Mouse (Mus musculus): ENCODE measurements around the gene Chic2. TPM values are rescaled to one million over a fixed set of nuclear protein-coding genes. Genes with fewer than 3 reads are reported as not detected.

Chic2 gene
- 10 to 100 TPM; 17.7 to 20.6 TPM for total RNA-seq (2021)

DNA sequence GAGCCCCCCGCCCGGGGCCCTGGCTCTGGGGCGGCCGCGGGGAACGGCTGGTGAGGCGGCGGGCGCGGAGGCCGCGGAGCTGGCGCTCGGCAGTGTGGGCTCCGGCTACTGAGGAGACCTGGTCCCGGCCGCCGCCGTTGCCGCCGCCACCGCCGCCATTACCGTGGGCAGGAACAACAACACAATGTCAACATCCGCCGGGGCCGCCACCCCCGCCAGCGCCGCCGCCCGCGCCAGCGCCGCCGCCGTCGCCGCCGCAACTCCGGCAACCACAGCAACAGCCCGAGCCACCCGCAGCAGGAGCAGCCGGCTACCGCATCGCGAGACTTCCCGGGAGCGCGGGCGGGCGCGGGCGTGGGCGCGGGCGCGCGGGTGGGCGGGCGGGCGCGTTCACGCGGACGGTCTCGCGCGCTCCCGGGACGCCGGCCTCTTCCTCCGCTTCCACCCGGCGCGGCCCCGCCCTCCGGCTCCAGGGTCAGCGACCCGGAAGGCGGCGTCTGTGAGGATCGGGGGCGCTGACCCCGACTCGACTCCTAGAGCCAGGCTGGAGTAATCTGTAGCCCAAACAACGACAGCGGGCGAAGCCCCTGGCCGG lies at the start of gene Chic2:
Gene Chic2, minus strand, starts transcription at position 465 of the 595 bp plus-strand sequence.
- intact Hi-C loops (cut with DNase I): loop anchor here (5.0 to 10.0 kb wide), 2 partner anchors 102 to 410 kb away; no protein-coding TSS in a partner anchor
- peak; percentile 80 to 85 for DNase-seq (ENCODE audit: low spot score in 2 of 2)

DNA sequence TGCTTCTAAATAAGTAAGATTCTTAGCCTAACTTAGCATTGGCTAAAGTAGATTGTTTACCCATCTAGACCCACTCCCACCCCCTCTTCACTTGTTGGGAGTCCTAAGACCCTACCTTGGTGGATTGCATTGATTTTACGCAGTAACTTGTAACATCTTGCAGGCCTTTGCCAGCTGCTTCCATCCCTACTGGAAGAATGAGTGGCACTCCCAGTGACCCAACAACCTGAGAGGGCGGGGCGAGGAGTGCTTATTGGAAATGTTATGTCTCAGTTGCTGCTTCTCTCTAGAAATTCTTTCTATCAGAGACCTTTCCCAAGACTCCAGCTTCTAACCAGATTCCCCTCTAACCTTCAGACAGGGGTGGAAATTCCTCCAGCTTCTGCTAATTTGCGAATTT lies 41.3 kb upstream of the Chic2 start:
- DNase-seq (ENCODE audit: low spot score in 2 of 2): no peak
- intact Hi-C loops (cut with DNase I): no loop called here

DNA sequence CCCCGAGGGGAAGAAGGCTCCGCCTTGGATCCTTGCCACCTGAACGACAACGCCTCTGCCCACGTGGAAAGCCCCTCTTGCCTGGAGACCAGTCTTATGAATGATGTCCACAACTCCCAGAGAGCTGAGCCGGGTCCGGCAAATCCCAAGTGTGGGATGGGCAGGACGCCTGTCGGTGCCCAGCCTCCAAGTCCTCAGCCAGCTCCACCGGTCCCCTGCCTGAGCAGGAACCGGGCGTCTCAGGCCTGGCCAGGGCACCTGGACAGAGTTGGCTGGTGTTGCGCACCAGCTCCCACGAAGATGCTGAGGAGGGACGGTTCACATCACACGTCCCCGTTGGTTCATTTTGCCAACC lies 40.9 kb upstream of the Chic2 start:
- DNase-seq (ENCODE audit: low spot score in 2 of 2): no peak
- intact Hi-C loops (cut with DNase I): no loop called here

DNA sequence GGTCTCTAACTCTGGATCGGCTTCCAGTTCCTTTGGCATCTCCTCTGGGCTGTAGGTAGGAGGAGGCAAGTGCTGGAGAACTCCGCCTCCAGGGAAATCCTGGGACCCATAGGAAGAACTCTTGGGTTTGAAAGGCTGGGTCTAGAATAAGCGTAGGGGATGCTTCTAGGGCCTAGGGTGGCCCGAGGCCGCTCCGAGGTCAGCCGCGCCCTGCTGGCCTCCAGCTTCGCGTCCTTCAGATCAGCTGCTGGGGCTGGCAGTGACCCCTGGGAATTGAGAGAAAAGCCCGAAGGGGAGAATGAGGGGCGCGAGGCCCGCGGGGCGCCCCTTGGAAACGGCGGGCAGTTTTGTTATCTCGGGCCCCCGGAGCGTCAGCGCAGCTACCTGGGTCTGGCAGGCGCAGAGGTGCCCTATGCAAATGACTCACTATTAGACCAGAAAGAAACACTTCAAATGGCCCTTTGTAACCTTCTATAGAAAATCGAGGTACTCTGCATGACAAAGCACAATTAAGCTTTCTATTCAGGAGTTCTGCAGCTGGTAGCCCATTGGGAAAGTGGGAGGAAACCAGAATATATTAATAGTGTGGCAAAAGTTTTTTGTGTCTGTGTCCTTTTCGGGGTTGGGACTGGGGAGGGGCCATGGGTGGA lies 40.4 kb upstream of the Chic2 start:
- intact Hi-C loops (cut with DNase I): no loop called here

DNA sequence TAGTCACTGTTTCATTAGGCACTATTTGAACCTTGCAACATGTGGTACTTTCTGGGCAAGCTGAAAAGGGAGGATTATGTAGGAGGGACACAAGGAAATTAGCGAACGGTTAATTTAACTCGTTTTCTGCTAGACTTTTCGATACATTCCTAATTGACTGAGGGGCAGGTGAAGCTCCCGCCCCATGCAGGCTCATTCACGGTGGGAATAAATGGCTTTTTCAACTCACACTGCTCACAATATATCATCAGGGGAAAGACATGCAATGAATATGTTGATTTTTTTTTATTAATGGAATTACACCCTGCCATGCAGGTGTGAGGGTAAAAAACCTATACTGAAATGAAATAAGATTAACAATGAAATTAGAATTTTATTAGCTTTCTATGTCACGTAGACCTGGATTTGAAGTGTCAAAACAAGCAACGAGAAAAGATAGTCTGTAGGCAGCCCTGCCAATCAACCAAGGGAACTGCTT lies 39.9 kb upstream of the Chic2 start:
- DNase-seq (ENCODE audit: low spot score in 2 of 2): no peak
- intact Hi-C loops (cut with DNase I): no loop called here

More for the DNA sequence above, 40.4 kb upstream of the Chic2 start:
- DNase-seq (ENCODE audit: low spot score in 2 of 2): no peak

DNA sequence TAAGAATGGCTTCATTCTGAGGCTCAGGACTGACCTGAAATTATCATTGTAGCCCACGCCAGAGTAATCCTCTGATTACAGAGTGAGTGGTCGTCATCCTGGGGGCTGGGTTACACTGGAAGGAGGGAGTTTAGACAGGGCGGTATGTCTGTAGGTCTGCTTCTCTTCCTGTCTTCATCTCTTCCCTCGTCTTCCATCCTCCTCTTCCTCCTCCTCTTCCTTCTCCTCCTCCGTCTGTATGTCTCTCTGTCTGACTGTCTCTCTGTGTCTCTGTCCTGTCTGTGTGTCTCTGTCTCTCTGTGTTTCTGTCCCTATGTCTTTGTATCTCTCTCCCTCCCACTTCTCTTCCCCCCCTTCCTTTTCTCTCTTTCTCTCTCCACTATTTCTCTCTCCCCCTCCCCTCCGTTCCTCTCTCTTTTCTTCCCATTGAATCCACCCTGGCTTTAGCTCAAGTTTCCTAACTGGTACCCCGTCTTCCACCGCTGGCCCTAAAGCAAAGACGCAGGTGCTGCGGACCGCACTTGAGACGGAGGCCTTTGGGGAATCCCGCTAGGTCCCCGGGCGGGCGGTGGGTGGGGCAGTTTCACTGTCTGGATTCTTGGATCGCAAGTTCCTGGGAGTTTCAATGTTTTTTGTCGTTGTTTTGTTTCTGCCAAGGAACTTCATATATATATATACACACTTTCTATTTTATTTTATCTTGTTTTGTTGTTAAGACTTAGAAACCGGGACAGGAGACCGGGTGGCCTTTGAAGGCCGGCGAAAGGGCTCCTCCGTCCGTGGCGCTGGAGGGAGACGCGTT lies 39.2 kb upstream of the Chic2 start:
- no peak for DNase-seq (ENCODE audit: low spot score in 2 of 2)
- intact Hi-C loops (cut with DNase I): no loop called here

DNA sequence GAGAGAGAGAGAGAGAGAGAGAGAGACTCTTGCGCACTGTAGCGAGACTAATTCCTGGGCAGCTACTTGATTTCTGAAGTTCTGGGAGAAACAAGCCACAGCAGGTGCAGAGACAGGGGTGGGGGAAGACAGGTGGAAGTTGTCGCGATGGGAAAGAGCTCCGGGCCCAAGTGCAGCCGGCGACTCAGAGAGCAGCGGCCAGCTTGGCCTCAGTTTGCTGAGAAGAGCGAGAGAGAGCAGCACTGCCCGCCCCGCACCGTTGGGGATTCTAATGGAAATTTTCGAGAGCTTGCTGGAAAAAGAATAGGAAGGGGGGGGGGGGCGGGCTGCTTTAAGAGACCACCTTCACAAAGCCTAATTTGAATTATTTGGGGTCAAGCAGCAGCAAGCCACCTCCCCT lies 38.5 kb upstream of the Chic2 start:
- intact Hi-C loops (cut with DNase I): no loop called here
- no peak for DNase-seq (ENCODE audit: low spot score in 2 of 2)

DNA sequence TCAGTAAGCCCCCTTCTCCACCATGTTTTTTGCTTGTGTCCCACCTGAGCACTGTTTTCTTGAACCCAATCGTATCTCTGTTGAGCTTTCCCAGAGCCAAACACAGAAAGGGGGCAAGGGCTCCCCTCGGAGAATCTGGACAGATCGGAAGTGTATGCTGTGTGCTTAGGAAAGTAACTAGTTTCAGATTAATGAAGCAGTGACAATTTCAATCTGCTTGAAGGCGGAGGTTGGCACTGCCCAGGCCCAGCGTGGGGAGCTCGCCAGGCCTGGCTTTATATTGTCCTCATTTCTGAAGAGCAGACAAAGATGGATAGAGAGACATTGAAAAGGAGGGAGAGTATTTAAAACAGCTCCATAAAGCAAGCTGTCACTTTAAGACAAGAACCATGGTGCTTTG lies 37.9 kb upstream of the Chic2 start:
- no peak for DNase-seq (ENCODE audit: low spot score in 2 of 2)
- intact Hi-C loops (cut with DNase I): no loop called here

DNA sequence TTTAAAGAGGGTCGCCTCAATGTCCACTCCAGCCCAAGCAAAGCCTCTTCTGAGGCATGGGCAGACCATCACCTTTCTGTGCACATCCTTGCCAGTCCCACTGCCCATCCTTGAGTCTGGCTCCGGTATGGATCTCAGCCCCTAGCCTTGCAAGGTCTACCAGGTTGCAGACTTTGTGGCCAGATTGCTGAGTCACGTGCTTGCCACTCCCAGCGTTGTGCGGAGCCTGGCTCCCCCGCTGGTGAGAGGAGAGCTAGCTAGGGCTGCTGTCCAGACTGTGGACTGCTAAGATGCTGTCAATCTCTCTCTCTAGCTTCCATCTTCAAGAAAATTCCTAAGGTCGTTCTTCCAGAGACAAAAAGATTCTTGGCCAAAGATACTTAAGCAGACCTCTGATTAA lies 35.0 kb upstream of the Chic2 start:
- no peak for DNase-seq (ENCODE audit: low spot score in 2 of 2)
- intact Hi-C loops (cut with DNase I): loop anchor here (2.0 kb wide), 1 partner anchor 71 kb away; no protein-coding TSS in a partner anchor

DNA sequence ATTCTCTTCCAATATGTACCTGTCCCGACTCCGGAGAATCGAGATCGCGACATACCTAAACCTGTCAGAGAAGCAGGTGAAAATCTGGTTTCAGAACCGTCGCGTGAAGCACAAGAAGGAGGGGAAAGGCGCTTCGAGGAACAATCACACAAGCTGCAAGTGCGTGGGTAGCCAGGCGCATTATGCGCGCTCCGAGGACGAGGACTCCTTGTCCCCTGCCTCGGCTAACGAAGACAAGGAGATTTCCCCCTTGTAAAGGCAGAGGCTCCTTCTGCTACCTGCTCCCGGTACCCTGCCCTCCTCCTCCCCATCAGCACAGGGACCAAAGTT lies 32.4 kb upstream of the Chic2 start:
- no peak for DNase-seq (ENCODE audit: low spot score in 2 of 2)
- intact Hi-C loops (cut with DNase I): no loop called here

DNA sequence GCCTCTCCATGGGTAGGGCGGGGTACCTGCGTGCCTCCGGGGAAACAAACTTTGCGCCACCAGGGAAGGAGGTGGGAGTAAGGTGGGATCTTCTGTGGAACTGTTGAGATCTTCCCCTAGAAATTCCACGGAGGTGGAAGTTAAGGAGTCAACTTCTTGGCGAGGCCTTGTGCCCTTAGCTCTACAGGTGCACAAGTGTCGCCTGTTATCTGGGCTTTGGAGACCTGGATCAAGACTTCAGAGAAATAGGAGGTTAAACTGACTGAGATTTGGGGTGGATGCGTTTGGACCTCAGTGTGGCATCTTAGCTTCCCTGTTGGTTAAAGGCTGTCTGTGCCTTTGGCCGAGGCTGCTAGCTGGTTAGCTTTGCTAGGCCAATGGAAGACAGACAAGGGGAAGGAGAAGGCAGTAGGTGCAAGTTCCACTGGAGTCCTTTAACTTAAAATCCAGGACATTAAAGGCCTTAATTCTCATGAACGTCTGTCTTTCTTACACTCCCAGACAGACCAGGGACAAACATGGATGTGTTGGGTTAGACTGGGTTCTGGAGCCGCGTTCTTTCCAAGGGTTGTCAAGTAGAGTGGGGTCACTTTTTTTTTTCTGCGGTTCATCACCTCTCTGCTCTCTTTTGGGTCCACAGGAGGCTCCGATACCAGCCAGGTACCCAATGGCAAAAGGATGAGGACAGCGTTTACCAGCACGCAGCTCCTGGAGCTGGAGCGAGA lies 31.9 kb upstream of the Chic2 start:
- intact Hi-C loops (cut with DNase I): no loop called here
- DNase-seq (ENCODE audit: low spot score in 2 of 2): no peak

DNA sequence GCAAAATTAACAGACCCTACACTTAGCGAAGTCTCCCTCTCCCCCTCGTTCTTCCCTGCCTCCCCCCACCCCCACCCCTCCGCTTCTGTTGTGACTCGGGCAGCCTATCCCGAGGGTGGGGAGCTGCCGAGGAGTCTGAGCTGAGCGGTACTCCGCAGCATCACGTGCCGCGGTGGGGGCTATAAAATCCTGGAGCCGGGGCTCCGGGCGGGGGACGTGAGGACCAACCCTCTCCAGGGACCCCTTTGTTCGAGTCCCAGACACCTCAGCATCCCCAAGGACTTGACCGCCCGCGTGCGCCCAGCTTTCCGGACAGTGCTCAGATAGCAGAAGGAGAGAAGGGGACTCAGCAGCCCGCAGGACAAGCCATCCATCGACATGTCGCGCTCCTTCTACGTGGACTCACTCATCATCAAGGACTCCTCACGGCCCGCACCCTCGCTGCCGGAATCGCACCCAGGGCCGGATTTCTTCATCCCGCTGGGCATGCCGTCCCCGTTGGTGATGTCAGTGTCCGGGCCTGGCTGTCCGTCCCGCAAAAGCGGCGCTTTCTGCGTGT lies 30.9 kb upstream of the Chic2 start, which contains the start of gene Gsx2:
Gene Gsx2, plus strand, starts transcription at position 219 of the 559 bp plus-strand sequence.
- intact Hi-C loops (cut with DNase I): no loop called here
- DNase-seq (ENCODE audit: low spot score in 2 of 2): no peak

DNA sequence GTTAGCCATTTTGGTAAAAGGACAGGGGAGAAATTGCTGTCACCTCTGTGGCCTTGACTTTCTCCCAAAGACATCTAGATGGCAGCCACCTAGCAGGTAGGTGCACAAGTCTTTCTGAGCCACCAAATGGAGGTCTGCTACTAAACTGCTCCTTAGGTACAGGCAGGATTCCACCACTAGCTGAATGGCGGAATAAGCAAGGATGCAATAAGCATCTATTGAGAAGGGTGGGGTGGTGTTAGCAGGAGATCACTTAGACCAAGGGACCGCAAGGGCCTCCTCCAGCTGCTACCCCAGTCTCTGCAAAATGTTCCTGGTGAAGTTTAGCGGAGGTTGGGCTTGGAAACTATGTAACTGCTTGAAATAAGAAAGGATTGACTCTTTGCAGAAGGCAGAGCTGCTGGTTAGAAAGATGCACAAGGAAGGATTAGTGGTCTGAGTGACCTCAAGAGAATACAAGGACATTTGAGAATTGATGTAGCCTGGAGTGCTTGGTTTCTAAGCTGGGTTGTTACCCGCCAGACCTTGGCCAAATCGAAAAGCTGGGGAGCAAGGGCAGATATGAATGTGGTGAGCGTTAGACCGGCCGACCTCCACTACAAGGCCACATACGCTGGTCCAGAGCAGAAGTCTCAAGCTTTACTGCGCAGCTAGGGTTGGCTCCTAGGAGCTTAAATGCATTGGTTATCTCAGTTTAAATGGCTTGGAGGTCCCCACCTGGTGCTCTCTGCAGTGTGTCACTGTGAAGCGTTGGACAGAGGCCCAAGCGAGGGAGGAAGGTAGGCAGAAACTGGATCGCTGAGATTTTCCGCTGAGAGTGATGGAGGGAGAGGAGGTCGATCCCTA lies 30.2 kb upstream of the Chic2 start:
- intact Hi-C loops (cut with DNase I): loop anchor here (5.0 kb wide), 1 partner anchor 127 kb away; no protein-coding TSS in a partner anchor

DNA sequence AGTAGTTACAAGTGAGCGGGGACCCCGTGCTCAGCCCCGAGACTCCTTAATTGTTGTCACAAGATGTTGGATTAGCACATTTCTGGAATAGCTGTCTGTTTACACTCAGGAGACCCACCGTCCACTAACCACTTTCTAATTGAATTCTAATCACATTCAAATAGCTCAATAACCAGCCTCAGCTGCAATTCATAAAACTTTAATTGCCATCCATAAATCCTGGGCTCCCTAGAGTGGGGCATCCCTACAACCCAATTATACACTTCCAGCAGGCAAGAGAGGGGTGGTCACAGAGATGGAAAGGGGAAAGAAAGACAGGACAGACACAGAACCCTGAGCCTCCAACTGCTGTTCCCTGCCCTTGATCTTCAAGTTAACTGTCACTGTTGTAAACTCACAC lies 29.6 kb upstream of the Chic2 start:
- intact Hi-C loops (cut with DNase I): loop anchor here (5.0 kb wide), 1 partner anchor 127 kb away; no protein-coding TSS in a partner anchor
- DNase-seq (ENCODE audit: low spot score in 2 of 2): no peak

More for the DNA sequence above, 30.2 kb upstream of the Chic2 start:
- DNase-seq (ENCODE audit: low spot score in 2 of 2): no peak

DNA sequence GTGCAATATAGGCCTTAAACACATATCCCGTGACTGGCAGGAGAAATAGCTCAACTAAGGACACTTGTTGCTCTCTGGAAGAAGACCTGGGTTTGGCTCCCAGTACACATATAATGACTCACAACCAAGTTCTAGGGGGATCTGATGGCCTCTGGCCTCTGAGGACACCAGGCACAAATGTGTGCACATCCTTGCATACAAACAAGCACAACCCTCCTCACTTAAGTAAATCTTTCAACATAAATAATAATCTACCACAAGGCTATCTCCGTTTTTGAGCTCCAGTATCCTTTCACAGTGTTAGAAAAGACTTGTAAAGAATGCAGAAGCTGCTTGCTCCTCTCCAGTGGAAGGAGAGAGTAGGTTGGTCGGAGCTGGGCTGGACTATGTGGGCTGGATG lies 29.1 kb upstream of the Chic2 start:
- intact Hi-C loops (cut with DNase I): loop anchor here (5.0 kb wide), 1 partner anchor 126 kb away; no protein-coding TSS in a partner anchor
- no peak for DNase-seq (ENCODE audit: low spot score in 2 of 2)

DNA sequence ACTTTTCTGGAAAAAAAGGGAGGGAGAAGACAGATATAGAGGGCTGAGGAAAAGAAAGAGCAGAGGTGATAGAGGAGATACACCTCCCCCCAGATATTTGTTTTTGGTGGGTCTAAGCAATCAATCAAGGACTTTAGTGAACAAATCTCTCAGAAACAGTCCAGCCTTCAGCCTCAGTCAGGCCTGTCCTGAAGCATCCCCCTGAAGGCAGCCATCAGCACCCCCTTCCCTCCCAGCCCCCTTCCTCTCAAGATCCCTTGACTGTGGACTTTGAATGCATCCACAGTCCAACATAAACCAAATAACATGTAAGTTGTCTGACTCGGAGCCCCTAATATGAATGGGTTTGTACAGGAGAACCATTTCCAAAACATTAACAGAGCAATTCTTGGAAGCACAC lies 28.6 kb upstream of the Chic2 start:
- DNase-seq (ENCODE audit: low spot score in 2 of 2): no peak
- intact Hi-C loops (cut with DNase I): loop anchor here (5.0 kb wide), 1 partner anchor 126 kb away; no protein-coding TSS in a partner anchor

DNA sequence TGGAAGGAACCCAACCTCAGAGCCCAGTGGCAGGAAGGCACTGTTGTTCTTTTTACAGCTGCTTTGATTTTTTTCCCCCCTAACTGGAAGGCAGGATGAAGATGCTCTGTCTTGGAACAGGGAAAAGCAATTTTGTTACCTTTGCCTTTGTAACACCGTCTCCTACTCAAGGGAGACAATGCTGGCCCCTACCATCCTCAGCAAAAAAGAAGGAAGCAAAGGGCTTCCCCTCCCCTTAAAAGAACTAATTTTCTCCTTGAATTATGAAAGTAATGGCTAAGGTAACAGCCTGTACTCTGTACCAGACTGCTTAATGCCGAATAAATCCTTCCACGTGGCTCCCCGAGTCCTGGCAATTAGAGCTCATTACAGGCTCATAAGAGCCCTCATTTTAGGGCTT lies 28.0 kb upstream of the Chic2 start:
- intact Hi-C loops (cut with DNase I): loop anchor here (5.0 kb wide), 1 partner anchor 125 kb away; no protein-coding TSS in a partner anchor
- no peak for DNase-seq (ENCODE audit: low spot score in 2 of 2)

DNA sequence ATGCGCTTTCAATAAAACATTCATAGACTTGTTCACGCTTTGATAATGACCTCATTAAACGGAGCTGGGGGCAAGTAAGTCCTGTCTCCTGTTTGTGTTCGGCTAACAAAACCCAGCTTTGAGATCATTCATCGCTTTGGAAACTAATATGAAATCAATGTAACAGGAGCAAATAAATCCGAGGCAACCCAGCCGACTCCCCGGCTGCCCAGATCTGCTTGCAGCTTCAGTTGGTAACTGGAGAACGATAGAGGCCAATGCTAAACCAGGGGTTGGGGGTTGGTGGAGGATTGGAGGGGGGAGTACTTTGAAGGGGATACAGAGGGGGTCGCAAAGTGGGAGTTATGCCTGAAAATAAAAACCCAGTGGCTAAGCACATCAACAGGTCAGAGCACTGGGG lies 27.4 kb upstream of the Chic2 start:
- intact Hi-C loops (cut with DNase I): loop anchor here (5.0 kb wide), 1 partner anchor 125 kb away; no protein-coding TSS in a partner anchor
- no peak for DNase-seq (ENCODE audit: low spot score in 2 of 2)
